Mouse (Mus musculus): ENCODE measurements around the gene Gsc2. TPM values are rescaled to one million over a fixed set of nuclear protein-coding genes. Genes with fewer than 3 reads are reported as not detected.

Gene Gsc2
- total RNA-seq (2023) = not detected

GRCm38 (mm10) chr16:17914307-17915249, at the start of gene Gsc2:
Gene Gsc2, minus strand, starts transcription at chr16:17915059.

GRCm38 (mm10) chr16:17928087-17928580, 13.3 kb upstream of the Gsc2 start, which contains the start of gene Slc25a1:
Gene Slc25a1, minus strand, starts transcription at chr16:17928219.

GRCm38 (mm10) chr16:17911052-17911595, 3.7 kb downstream of the Gsc2 start, which contains the start of gene Ess2:
Gene Ess2, minus strand, starts transcription at chr16:17911348.

GRCm38 (mm10) chr16:17898462-17898861, 16.4 kb downstream of the Gsc2 start, which contains the start of the genes Dgcr2 and Tssk2:
Gene Dgcr2, minus strand, starts transcription at chr16:17898562.
Gene Tssk2, plus strand, starts transcription at chr16:17898637.

GRCm38 (mm10) chr16:17893923-17894322, 20.9 kb downstream of the Gsc2 start, which contains the start of gene Tssk1:
Gene Tssk1, plus strand, starts transcription at chr16:17894223.

GRCm38 (mm10) chr16:17891567-17891959, 23.3 kb downstream of the Gsc2 start, which contains the start of gene Gm20518:
Gene Gm20518, minus strand, starts transcription at chr16:17891671.

Other genes starting within 250 kb of the Gsc2 start
- 166 TPM for gene Med15, start 182.2 kb downstream of the Gsc2 start, total RNA-seq (2023)
- gene Klhl22, start 155.4 kb downstream of the Gsc2 start, total RNA-seq (2023) = 26.3 TPM
- not detected for gene Scarf2, start 117.8 kb downstream of the Gsc2 start, total RNA-seq (2023)
- not detected for gene B830017H08Rik, start 81.9 kb downstream of the Gsc2 start, total RNA-seq (2023)
- gene Car15, start 76.7 kb downstream of the Gsc2 start, total RNA-seq (2023) = 12.4 TPM
- gene Gm20518, start 23.4 kb downstream of the Gsc2 start, total RNA-seq (2023) = 5.4 TPM
- not detected for gene Tssk1, start 20.8 kb downstream of the Gsc2 start, total RNA-seq (2023)
- gene Dgcr2, start 16.5 kb downstream of the Gsc2 start, total RNA-seq (2023) = 59.0 TPM
- gene Tssk2, start 16.4 kb downstream of the Gsc2 start, total RNA-seq (2023) = not detected
- 69.0 TPM for gene Ess2, start 3.7 kb downstream of the Gsc2 start, total RNA-seq (2023)
- gene Slc25a1, start 13.2 kb upstream of the Gsc2 start, total RNA-seq (2023) = 16.6 TPM
- gene Vpreb2, start 65.4 kb upstream of the Gsc2 start, total RNA-seq (2023) = not detected
- gene Dgcr6, start 137.8 kb upstream of the Gsc2 start, total RNA-seq (2023) = 6.4 TPM
- 3.5 TPM for gene Prodh, start 175.1 kb upstream of the Gsc2 start, total RNA-seq (2023)
- not detected for gene Rtn4r, start 212.6 kb upstream of the Gsc2 start, total RNA-seq (2023)

All from CD8-positive naive resting alpha-beta T cell, adult 57 days (primary cell).